Mouse (Mus musculus): ENCODE measurements at regions not wholly inside any gene's neighbourhood (a gene's known extent, or its start where the extent isn't known, plus 50 kb on each side); places are given as distances from the start of the nearest gene placed in this dataset.

DNA sequence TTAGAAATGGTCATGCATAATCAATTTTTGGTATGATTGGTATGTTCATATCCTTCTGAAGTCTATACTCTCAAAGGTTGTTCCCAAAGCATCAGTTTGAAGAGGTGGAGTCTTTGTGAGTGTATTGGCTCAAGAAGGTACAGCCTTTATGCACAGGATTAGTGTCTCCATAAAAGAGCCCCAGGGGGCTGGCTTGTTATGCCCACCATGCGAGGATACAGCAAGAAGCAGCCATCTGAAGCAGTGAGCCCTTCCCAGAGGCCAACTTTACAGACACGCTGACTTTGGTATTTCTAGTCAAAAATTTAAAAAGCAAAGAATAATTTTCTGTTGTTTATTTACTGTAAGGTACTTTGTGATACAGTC, 157.1 kb downstream of the Emp1 start:
- WGBS: 91% methylated on average over 2 of the region's 2 CpGs
- DNase-seq (ENCODE audit: low read depth in 1 of 2, low spot score in 2 of 2): no peak
- no peaks in the 10 kb centered on the region for H3K36me3 ChIP-seq (ENCODE audit: control insufficient read depth, insufficient read depth, low read length)
- H3K4me1 ChIP-seq (ENCODE audit: control insufficient read depth, insufficient read depth, insufficient read length): no peaks in the 10 kb centered on the region
- TF ChIP-seq POLR2A (IDR thresholded peaks at IDR 0.05; ENCODE audit: low read depth, low read length) (no peak), CTCF (IDR thresholded peaks at IDR 0.05; ENCODE audit: extremely low read depth, insufficient read depth, insufficient read length, insufficient replicate concordance) (no peak)
- H3K4me3 ChIP-seq (ENCODE audit: extremely low read depth, insufficient read depth, insufficient read length): no peak overlapping the region
- H3K27me3 ChIP-seq (ENCODE audit: control insufficient read depth, insufficient read depth, low read length): no peaks in the 10 kb centered on the region
- no peak overlapping the region for H3K27ac ChIP-seq (ENCODE audit: insufficient read depth, low read length)

GRCm38 (mm10) chr6:135520868-135521267, 158.5 kb downstream of the Emp1 start:
- TF ChIP-seq POLR2A (IDR thresholded peaks at IDR 0.05; ENCODE audit: low read depth, low read length) (no peak), CTCF (IDR thresholded peaks at IDR 0.05; ENCODE audit: extremely low read depth, insufficient read depth, insufficient read length, insufficient replicate concordance) (no peak)
- 80% methylated on average over 2 of the region's 2 CpGs for WGBS
- Histone ChIP-seq H3K36me3 (ENCODE audit: control insufficient read depth, insufficient read depth, low read length) (no peaks in the 10 kb centered on the region), H3K27ac (ENCODE audit: insufficient read depth, low read length) (no peak overlapping the region), H3K4me1 (ENCODE audit: control insufficient read depth, insufficient read depth, insufficient read length) (no peaks in the 10 kb centered on the region), H3K4me3 (ENCODE audit: extremely low read depth, insufficient read depth, insufficient read length) (no peak overlapping the region), H3K27me3 (ENCODE audit: control insufficient read depth, insufficient read depth, low read length) (no peaks in the 10 kb centered on the region)
- no peak for DNase-seq (ENCODE audit: low read depth in 1 of 2, low spot score in 2 of 2)

- no peak for TF ChIP-seq CTCF (IDR thresholded peaks at IDR 0.05; ENCODE audit: extremely low read depth, insufficient read depth, insufficient read length, insufficient replicate concordance)
- TF ChIP-seq POLR2A (IDR thresholded peaks at IDR 0.05; ENCODE audit: low read depth, low read length): no peak
- DNase-seq (ENCODE audit: low read depth in 1 of 2, low spot score in 2 of 2): no peak
- Histone ChIP-seq H3K4me1 (ENCODE audit: control insufficient read depth, insufficient read depth, insufficient read length) (no peaks in the 10 kb centered on the region), H3K27me3 (ENCODE audit: control insufficient read depth, insufficient read depth, low read length) (no peaks in the 10 kb centered on the region), H3K4me3 (ENCODE audit: extremely low read depth, insufficient read depth, insufficient read length) (no peak overlapping the region), H3K27ac (ENCODE audit: insufficient read depth, low read length) (no peak overlapping the region), H3K36me3 (ENCODE audit: control insufficient read depth, insufficient read depth, low read length) (no peaks in the 10 kb centered on the region)
- WGBS: 72% methylated on average over 5 of the region's 5 CpGs
Observed at GRCm38 (mm10) chr6:135524886-135525285, 162.5 kb downstream of the Emp1 start.

DNA sequence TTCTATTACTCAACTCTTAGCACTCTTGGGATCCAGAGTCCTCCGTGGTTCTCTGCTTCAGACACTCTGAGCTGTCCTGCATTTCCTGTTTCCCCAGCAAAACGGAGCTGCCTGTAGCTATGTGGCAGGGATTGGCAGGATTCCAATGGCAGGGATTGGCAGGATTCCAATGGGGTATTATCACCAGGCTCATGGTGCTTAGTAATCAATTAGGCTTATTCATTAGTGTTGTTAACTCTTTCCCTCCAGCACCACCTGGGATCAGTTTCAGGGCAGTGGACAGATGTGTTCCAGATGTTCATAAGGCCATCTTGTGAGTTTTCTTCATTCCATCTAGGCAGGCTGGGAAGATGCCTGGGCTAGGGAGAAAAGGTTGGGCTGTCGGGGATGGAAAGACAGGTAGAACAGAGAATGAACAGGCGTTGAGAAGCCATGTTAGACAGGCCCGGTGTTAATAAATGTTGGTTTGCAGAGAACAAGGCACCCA, 163.5 kb downstream of the Emp1 start:
- H3K27me3 ChIP-seq (ENCODE audit: control insufficient read depth, insufficient read depth, low read length): no peaks in the 10 kb centered on the region
- no peaks in the 10 kb centered on the region for H3K36me3 ChIP-seq (ENCODE audit: control insufficient read depth, insufficient read depth, low read length)
- H3K4me1 ChIP-seq (ENCODE audit: control insufficient read depth, insufficient read depth, insufficient read length): no peaks in the 10 kb centered on the region
- H3K27ac ChIP-seq (ENCODE audit: insufficient read depth, low read length): no peak overlapping the region
- 59% methylated on average over 5 of the region's 5 CpGs for WGBS
- H3K4me3 ChIP-seq (ENCODE audit: extremely low read depth, insufficient read depth, insufficient read length): no peak overlapping the region
- TF ChIP-seq CTCF (IDR thresholded peaks at IDR 0.05; ENCODE audit: extremely low read depth, insufficient read depth, insufficient read length, insufficient replicate concordance): no peak
- DNase-seq (ENCODE audit: low read depth in 1 of 2, low spot score in 2 of 2): no peak

GRCm38 (mm10) chr6:135526460-135527160, 164.3 kb downstream of the Emp1 start:
- Histone ChIP-seq H3K27ac (ENCODE audit: insufficient read depth, low read length) (no peak overlapping the region), H3K4me3 (ENCODE audit: extremely low read depth, insufficient read depth, insufficient read length) (no peak overlapping the region), H3K36me3 (ENCODE audit: control insufficient read depth, insufficient read depth, low read length) (no peaks in the 10 kb centered on the region), H3K27me3 (ENCODE audit: control insufficient read depth, insufficient read depth, low read length) (no peaks in the 10 kb centered on the region), H3K4me1 (ENCODE audit: control insufficient read depth, insufficient read depth, insufficient read length) (no peaks in the 10 kb centered on the region)
- TF ChIP-seq POLR2A (IDR thresholded peaks at IDR 0.05; ENCODE audit: low read depth, low read length) (no peak), CTCF (IDR thresholded peaks at IDR 0.05; ENCODE audit: extremely low read depth, insufficient read depth, insufficient read length, insufficient replicate concordance) (no peak)
- 90% methylated on average over 24 of the region's 24 CpGs for WGBS
- DNase-seq (ENCODE audit: low read depth in 1 of 2, low spot score in 2 of 2): no peak

DNA sequence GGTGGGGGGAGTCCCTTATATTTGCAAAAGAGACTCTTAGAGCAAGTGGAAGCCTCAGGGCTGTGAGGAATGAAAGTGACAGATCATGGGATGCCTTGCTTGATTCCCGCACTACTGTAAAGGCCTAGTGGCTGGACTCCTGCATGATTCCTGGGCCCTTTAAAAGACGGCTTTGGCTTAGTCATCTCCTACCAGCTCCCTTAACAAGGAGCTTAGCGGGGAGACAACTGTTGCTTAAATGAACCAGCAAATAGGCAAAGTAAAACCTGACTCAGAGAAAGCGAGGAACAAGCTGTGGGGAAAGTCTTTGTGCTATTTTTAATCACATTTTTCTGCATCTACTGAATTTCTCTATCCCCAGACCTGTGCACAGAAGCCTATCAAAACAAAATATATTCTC, 165.5 kb downstream of the Emp1 start:
- no peaks in the 10 kb centered on the region for H3K36me3 ChIP-seq (ENCODE audit: control insufficient read depth, insufficient read depth, low read length)
- no peaks in the 10 kb centered on the region for H3K4me1 ChIP-seq (ENCODE audit: control insufficient read depth, insufficient read depth, insufficient read length)
- no peak overlapping the region for H3K27ac ChIP-seq (ENCODE audit: insufficient read depth, low read length)
- no peak for DNase-seq (ENCODE audit: low read depth in 1 of 2, low spot score in 2 of 2)
- 87% methylated on average over 4 of the region's 4 CpGs for WGBS
- H3K4me3 ChIP-seq (ENCODE audit: extremely low read depth, insufficient read depth, insufficient read length): no peak overlapping the region
- no peaks in the 10 kb centered on the region for H3K27me3 ChIP-seq (ENCODE audit: control insufficient read depth, insufficient read depth, low read length)
- TF ChIP-seq POLR2A (IDR thresholded peaks at IDR 0.05; ENCODE audit: low read depth, low read length) (no peak), CTCF (IDR thresholded peaks at IDR 0.05; ENCODE audit: extremely low read depth, insufficient read depth, insufficient read length, insufficient replicate concordance) (no peak)

DNA sequence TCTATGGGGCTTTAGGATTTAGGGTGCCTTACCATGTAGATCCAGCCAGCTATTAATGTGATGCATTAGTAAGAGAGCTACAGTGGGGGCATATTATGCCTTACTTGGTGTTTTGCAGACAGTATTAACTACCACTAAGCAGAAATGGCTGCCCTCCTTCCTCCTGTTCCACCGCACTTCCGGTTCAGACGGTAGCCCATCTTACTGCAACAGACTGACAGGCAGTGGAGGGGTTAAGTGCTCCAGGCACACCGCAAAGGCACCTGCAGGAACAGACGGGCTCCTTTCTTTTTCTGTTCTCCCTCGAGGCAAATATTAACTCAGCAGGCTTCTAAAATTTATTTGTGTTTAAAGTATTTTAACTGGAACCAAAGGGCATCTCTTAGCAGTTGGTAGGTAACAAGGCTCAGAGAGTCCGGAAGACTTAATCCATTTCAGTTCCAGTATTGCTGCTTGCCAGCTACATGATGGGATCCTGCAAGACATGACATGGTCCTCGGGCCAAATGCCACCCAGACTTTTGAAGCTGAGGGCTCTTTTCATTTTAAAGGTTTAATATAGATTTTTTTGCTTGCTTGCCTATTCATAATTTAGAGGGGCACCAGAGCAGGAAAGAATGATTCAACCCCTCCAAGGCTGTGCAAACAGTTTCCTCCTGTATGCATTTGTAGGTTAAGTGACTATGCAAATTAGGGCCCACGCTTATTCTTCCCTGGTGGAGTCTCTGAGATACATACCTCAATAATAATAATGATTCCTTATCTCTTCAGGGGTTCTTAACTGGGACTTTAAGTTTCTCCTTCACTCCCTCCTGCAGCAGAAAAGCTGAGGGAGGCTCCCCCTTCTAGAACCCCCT, 177.7 kb downstream of the Emp1 start:
- 37% methylated on average over 9 of the region's 9 CpGs for WGBS
- no peaks in the 10 kb centered on the region for H3K27me3 ChIP-seq (ENCODE audit: control insufficient read depth, insufficient read depth, low read length)
- H3K4me1 ChIP-seq (ENCODE audit: control insufficient read depth, insufficient read depth, insufficient read length): no peaks in the 10 kb centered on the region
- no peak overlapping the region for H3K4me3 ChIP-seq (ENCODE audit: extremely low read depth, insufficient read depth, insufficient read length)
- H3K36me3 ChIP-seq (ENCODE audit: control insufficient read depth, insufficient read depth, low read length): no peaks in the 10 kb centered on the region
- H3K27ac ChIP-seq (ENCODE audit: insufficient read depth, low read length): no peak overlapping the region
- no peak for DNase-seq (ENCODE audit: low read depth in 1 of 2, low spot score in 2 of 2)
- TF ChIP-seq POLR2A (IDR thresholded peaks at IDR 0.05; ENCODE audit: low read depth, low read length) (no peak), CTCF (IDR thresholded peaks at IDR 0.05; ENCODE audit: extremely low read depth, insufficient read depth, insufficient read length, insufficient replicate concordance) (no peak)

Measured in spleen, adult 2 months (tissue).